Mouse (Mus musculus) heart, embryonic 11.5 days (tissue): ENCODE measurements around the gene Gnl1. TPM values are rescaled to one million over a fixed set of nuclear protein-coding genes. Genes with fewer than 3 reads are reported as not detected.
"Not testable (repeated sequence)": the region's sequence is repeated elsewhere in the genome, so short reads cannot be mapped to it uniquely, and the experiment has no call there.

Experiments used
- ATAC-seq: fragments of 200-750 bp; cut with Nextera tagmentation; replicated peaks from 2 replicates; pipeline ENCODE4 v1.8.0; 2017; ENCODE audit warnings: moderate library complexity; ENCODE audit not compliant: insufficient number of reproducible peaks, low FRiP score, low TSS enrichment
- H3K27ac ChIP-seq: fragments of 300-500 bp; sonication (generic); 2 replicates; pipeline ENCODE4 v1.5.1; 2014; ENCODE audit warnings: mild to moderate bottlenecking, low read depth, low read length
- H3K27me3 ChIP-seq: fragments of 300-500 bp; sonication (generic); 2 replicates; pipeline ENCODE4 v1.6.1; 2014; ENCODE audit warnings: mild to moderate bottlenecking, low read length, mixed read lengths; ENCODE audit not compliant: control insufficient read depth, insufficient read depth
- H3K36me3 ChIP-seq: fragments of 300-500 bp; sonication (generic); 2 replicates; pipeline ENCODE4 v1.6.1; 2014; ENCODE audit warnings: mild to moderate bottlenecking, low read length, moderate library complexity, mixed read lengths; ENCODE audit not compliant: control insufficient read depth, insufficient read depth
- H3K4me1 ChIP-seq: fragments of 300-500 bp; sonication (generic); 2 replicates; pipeline ENCODE4 v1.6.1; 2014; ENCODE audit warnings: low read length; ENCODE audit not compliant: control insufficient read depth, insufficient read depth
- H3K4me2 ChIP-seq: fragments of 300-500 bp; sonication (generic); 2 replicates; pipeline ENCODE4 v1.6.1; 2014; ENCODE audit warnings: mild to moderate bottlenecking, moderate library complexity
- H3K4me3 ChIP-seq: fragments of 300-500 bp; sonication (generic); 2 replicates; pipeline ENCODE4 v1.5.1; 2014; ENCODE audit warnings: low read depth, low read length
- H3K9ac ChIP-seq: fragments of 300-500 bp; sonication (generic); 2 replicates; pipeline ENCODE4 v1.6.1; 2014; ENCODE audit warnings: mild to moderate bottlenecking, low read depth, low read length, moderate library complexity
- H3K9me3 ChIP-seq: fragments of 300-500 bp; sonication (generic); replicated peaks from 2 replicates; pipeline ENCODE4 v1.6.1; 2016; ENCODE audit warnings: low read length; ENCODE audit not compliant: control insufficient read depth
- WGBS: fragments of 180-500 bp; shearing (Covaris S2); extraction: QIAGEN DNeasy Blood & Tissue Kit; methylation state at CpG from one replicate; pipeline ENCODE4 v1.1.7; 2014; ENCODE audit not compliant: insufficient replicate concordance; 5-methylcytosine and 5-hydroxymethylcytosine counted together
- polyA plus RNA-seq: library from polyadenylated mRNA; unstranded; fragments of >200 nt; fragmentation: Nextera tagmentation; extraction: Ambion mirVana; gene quantifications from 2 replicates; pipeline ENCODE4 v1.2.1, GENCODE M21; 2014

The Gnl1 gene
- polyA plus RNA-seq: 26.1 and 29.1 TPM in 2 replicates

GRCm38 (mm10) chr17:35979401-35980362 is at the start of gene Gnl1, which contains the start of gene Prr3:
Gene Gnl1, plus strand, starts transcription at chr17:35979851.
Gene Prr3, minus strand, starts transcription at chr17:35980236.
- peak; percentile 87 for ATAC-seq
- Histone ChIP-seq H3K9ac (peak within 1 kb of the TSS; percentile 89), H3K36me3 (peaks cover 6% of the 10 kb centered on the region; the same call in 1 of the 2 replicates), H3K9me3 (no peaks in the 10 kb centered on the region), H3K27ac (peak within 1 kb of the TSS; percentile 96), H3K27me3 (no peaks in the 10 kb centered on the region), H3K4me2 (peak within 1 kb of the TSS; percentile 94), H3K4me3 (peak within 1 kb of the TSS; percentile 90), H3K4me1 (peaks cover 13% of the 10 kb centered on the region)
- WGBS: under 1% methylated on average over 61 of the region's 109 CpGs

DNA sequence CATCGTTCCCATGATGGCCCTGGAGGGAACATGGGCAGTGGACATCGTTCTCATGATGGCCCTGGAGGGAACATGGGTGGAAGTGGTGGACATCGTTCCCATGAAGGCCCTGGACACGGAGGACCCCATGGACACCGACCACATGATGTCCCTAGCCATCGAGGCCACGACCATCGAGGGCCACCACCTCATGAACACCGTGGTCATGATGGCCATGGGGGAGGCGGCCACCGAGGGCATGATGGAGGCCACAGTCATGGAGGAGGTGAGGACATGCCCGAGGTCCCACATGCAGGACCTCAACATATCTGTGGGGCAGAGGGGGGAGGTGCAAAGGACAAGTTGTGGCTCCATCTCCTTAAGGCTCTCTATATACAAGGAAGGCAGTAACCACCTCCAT is 49.0 kb upstream of the Gnl1 start:
- Histone ChIP-seq H3K4me1 (no peaks in the 10 kb centered on the region), H3K4me2 (no peak overlapping the region), H3K27me3 (no peaks in the 10 kb centered on the region), H3K4me3 (no peak overlapping the region), H3K36me3 (peaks cover 40% of the 10 kb centered on the region), H3K9ac (no peak overlapping the region), H3K9me3 (no peaks in the 10 kb centered on the region), H3K27ac (no peak overlapping the region)
- WGBS: 94% methylated on average over 12 of the region's 12 CpGs
- ATAC-seq: no peak; the same call in 1 of the 2 replicates

DNA sequence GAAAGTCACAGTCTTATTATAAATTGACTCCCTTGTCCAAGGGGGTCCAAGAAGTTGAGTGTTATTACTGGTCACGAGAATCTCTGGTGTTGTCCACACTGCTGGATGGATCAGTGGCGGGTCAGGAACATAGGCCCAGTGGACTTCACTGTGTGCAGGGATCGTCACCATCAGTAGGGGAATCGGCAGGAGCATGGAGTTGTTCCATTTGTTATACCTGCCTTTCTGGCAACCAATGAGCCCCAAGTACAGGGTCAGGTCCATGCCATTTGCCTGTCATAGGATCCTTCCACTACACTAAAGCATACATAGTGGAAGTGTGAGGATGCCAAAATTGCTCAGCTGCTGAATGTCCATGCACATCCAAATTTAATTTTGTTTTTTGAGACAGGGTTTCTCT is 47.0 kb upstream of the Gnl1 start:
- no peak overlapping the region for H3K4me2 ChIP-seq
- H3K9me3 ChIP-seq: no peaks in the 10 kb centered on the region
- no peaks in the 10 kb centered on the region for H3K27me3 ChIP-seq
- no peak overlapping the region for H3K4me3 ChIP-seq
- H3K4me1 ChIP-seq: no peaks in the 10 kb centered on the region
- no peak overlapping the region for H3K27ac ChIP-seq
- peaks cover 31% of the 10 kb centered on the region for H3K36me3 ChIP-seq
- ATAC-seq: no peak
- H3K9ac ChIP-seq: no peak overlapping the region
- WGBS: 88% methylated on average over 4 of the region's 4 CpGs

DNA sequence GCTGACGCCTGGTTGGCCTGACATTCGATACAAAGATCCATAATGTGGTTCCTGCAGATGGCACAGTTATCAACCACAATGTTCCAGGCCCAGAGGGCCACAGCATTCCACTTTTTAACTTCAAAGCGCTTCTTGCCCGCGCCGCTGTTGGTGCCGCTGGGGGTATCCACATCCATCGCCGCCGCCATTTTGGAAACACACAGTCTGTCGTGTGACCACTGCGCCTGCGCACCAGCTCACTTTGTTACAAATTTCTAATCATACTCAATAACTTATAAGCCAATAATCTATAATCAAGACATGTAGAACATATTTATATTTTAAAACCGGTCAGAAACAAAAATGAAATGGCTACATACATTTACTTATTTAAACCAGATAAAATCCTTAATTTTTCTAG is 43.9 kb upstream of the Gnl1 start:
- not testable (repeated sequence) for H3K4me1 ChIP-seq, H3K4me3 ChIP-seq, H3K27ac ChIP-seq, H3K4me2 ChIP-seq, H3K9me3 ChIP-seq, ATAC-seq, H3K9ac ChIP-seq, H3K36me3 ChIP-seq, H3K27me3 ChIP-seq
- WGBS: 75% methylated on average over 14 of the region's 14 CpGs

- no peak overlapping the region for H3K27ac ChIP-seq
- H3K4me2 ChIP-seq: no peak overlapping the region
- 35% methylated on average over 2 of the region's 2 CpGs for WGBS
- H3K36me3 ChIP-seq: no peaks in the 10 kb centered on the region
- no peak overlapping the region for H3K4me3 ChIP-seq
- no peaks in the 10 kb centered on the region for H3K27me3 ChIP-seq
- H3K4me1 ChIP-seq: no peaks in the 10 kb centered on the region
- H3K9me3 ChIP-seq: no peaks in the 10 kb centered on the region
- H3K9ac ChIP-seq: no peak overlapping the region
- peak; percentile 18; the same call in 1 of the 2 replicates for ATAC-seq
Observed at GRCm38 (mm10) chr17:35937700-35938348, 41.8 kb upstream of the Gnl1 start.

- H3K4me1 ChIP-seq: no peaks in the 10 kb centered on the region
- 56% methylated on average over 2 of the region's 2 CpGs for WGBS
- no peak overlapping the region for H3K9ac ChIP-seq
- H3K27me3 ChIP-seq: no peaks in the 10 kb centered on the region
- no peaks in the 10 kb centered on the region for H3K36me3 ChIP-seq
- no peak overlapping the region for H3K4me3 ChIP-seq
- no peak overlapping the region for H3K27ac ChIP-seq
- no peak overlapping the region for H3K4me2 ChIP-seq
- no peaks in the 10 kb centered on the region for H3K9me3 ChIP-seq
- no peak for ATAC-seq
Observed at GRCm38 (mm10) chr17:35939108-35939507, 40.5 kb upstream of the Gnl1 start.

GRCm38 (mm10) chr17:35939941-35940340 is 39.7 kb upstream of the Gnl1 start:
- Histone ChIP-seq H3K9ac (no peak overlapping the region), H3K27me3 (no peaks in the 10 kb centered on the region), H3K36me3 (no peaks in the 10 kb centered on the region), H3K27ac (no peak overlapping the region), H3K4me3 (no peak overlapping the region), H3K9me3 (no peaks in the 10 kb centered on the region), H3K4me1 (no peaks in the 10 kb centered on the region), H3K4me2 (no peak overlapping the region)
- no peak for ATAC-seq
- WGBS: 50% methylated on average over 1 of the region's 1 CpGs

GRCm38 (mm10) chr17:35950946-35951345 is 28.7 kb upstream of the Gnl1 start:
- not testable (repeated sequence) for H3K27me3 ChIP-seq, H3K4me3 ChIP-seq, H3K9me3 ChIP-seq, H3K4me1 ChIP-seq, ATAC-seq, H3K9ac ChIP-seq, H3K27ac ChIP-seq, H3K36me3 ChIP-seq, H3K4me2 ChIP-seq
